Mouse (Mus musculus) macrophage (primary cell): Measurements from ENCODE around the gene Vamp4. TPM values are rescaled to one million over a fixed set of nuclear protein-coding genes. Genes with fewer than 3 reads are reported as not detected.

Source experiments
- H3K27ac ChIP-seq: fragments of 350-480 bp; formaldehyde crosslinking; 2 replicates; pipeline ENCODE4 v1.9.0; 2021
- H3K36me3 ChIP-seq: fragments of 350-480 bp; formaldehyde crosslinking; 2 replicates; pipeline ENCODE4 v1.9.0; 2021; ENCODE audit errors: inconsistent target
- H3K4me3 ChIP-seq: fragments of 350-480 bp; formaldehyde crosslinking; 2 replicates; pipeline ENCODE4 v1.9.0; 2021; ENCODE audit errors: inconsistent target
- H3K79me2 ChIP-seq: fragments of 350-480 bp; formaldehyde crosslinking; 2 replicates; pipeline ENCODE4 v1.9.0; 2021; ENCODE audit errors: inconsistent target
- WGBS: methylation state at CpG from one replicate; pipeline ENCODE4 v1.1.7; 2026; ENCODE audit warnings: inconsistent platforms; ENCODE audit not compliant: missing documents; 5-methylcytosine and 5-hydroxymethylcytosine counted together
- polyA plus RNA-seq: library from polyadenylated mRNA; stranded (reverse); fragments of 250-400 nt; gene quantifications from 3 replicates; pipeline ENCODE4 v1.2.4, GENCODE M21; 2018; ENCODE audit warnings: inconsistent platforms

Vamp4 gene
- polyA plus RNA-seq, 1 experiment from 2014 or later, result 109 TPM

DNA sequence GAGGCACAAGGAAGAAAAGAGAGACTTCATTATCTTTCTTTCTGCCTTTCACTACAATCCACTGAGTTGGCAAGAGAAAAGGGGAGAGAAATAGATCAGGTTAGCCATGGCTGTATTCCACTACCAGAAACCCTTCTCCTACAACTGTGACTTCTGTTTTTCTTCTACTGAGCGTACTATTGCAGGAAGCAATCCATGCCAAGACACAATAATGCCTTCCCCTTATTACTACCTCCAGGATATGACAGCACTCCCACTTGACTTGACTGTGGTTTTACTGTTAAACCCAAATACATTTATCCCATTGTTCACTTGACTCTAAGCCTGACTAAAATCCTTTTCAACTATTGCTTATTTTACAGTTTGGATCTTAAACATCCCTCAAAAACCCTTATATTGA, 7.1 kb upstream of the Vamp4 start:
- Histone ChIP-seq H3K27ac (peak overlapping the region; percentile 53), H3K36me3 (no peaks in the 10 kb centered on the region), H3K4me3 (no peak overlapping the region), H3K79me2 (no peaks in the 10 kb centered on the region)
- 11% methylated on average over 1 of the region's 1 CpGs for WGBS

DNA sequence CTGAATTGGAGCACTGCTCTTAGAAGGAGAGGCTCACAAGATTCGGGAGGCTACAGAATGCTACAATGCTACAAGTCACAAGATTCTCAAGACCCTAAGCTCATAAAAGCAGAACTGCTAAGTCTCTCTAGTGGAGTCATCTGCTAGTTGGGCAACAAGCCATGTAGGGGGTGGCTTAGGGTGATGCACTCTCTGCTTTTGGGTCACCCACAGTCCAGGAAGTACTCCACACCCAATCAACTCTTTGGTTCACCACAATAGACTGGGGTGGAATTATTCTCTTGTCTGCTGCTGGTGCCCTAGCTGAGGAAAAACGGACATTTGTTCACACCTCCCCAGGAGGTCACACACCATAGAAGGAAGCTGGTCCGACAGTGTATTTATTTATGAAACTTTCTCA, 5.3 kb upstream of the Vamp4 start:
- 4% methylated on average over 3 of the region's 3 CpGs for WGBS
- H3K4me3 ChIP-seq, result no peak overlapping the region
- H3K27ac ChIP-seq, result peak overlapping the region; percentile 53

DNA sequence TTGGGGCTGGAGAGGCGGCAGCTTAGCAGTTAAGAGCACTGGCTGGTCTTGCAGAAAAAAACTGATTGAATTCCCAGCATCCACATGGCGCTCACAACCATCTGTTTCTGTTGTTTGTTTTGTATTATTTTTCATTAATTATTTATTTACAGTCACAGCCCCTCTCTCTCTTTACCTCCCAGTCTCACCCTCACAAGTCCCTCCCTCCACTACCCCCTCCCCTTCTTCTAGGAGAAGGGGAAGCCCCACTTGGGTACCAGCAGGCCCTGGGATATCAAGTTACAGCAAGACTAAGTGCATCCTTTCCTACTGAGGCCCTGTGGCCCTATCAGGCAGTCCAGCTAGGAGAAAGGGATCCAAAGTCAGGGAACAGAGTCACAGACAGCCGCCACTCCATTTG, 3.0 kb upstream of the Vamp4 start:
- no peaks in the 10 kb centered on the region for H3K36me3 ChIP-seq
- H3K27ac ChIP-seq, result no peak overlapping the region
- 94% methylated on average over 3 of the region's 3 CpGs for WGBS
- no peak overlapping the region for H3K4me3 ChIP-seq
- H3K79me2 ChIP-seq, result peaks cover 9% of the 10 kb centered on the region

More for the DNA sequence above, 5.3 kb upstream of the Vamp4 start:
- H3K79me2 ChIP-seq, result no peaks in the 10 kb centered on the region
- no peaks in the 10 kb centered on the region for H3K36me3 ChIP-seq

DNA sequence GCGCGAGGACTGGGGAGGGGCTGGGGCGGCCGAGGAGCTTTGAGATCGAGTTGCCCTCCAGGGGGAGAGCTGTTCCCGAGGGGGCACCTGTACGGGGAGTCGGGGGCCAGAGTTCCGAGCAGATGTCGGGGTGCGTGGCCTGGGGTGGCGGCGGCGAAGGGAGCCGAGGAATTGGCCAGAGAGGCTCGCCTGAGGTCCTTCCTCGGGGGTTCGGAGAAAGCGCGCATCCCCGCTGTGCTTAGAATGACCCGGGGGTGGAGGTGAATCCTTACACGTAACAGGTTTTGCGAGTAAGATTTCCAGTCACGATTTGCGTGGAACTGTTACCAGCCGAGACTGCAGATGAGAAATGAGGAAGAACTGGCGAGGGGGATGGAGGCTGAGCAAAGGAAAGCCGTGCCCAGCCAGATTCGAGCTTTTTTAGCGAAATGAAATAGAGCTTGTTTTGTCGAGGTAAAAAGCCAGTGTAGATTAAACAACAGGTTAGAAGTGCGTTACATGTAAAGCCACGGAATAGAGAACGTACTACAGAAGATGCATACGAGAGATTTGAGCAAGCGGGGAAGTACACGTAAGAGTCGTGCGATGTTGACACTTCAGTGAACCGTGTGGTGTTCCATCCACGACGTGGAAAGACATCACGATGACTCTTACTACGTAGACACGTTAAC, 751 bp downstream of the Vamp4 start:
- WGBS, result 2% methylated on average over 45 of the region's 46 CpGs
- Histone ChIP-seq H3K4me3 (peak overlapping the region; percentile 62), H3K36me3 (peaks cover 14% of the 10 kb centered on the region), H3K79me2 (peaks cover 46% of the 10 kb centered on the region), H3K27ac (peak overlapping the region; percentile 73)

DNA sequence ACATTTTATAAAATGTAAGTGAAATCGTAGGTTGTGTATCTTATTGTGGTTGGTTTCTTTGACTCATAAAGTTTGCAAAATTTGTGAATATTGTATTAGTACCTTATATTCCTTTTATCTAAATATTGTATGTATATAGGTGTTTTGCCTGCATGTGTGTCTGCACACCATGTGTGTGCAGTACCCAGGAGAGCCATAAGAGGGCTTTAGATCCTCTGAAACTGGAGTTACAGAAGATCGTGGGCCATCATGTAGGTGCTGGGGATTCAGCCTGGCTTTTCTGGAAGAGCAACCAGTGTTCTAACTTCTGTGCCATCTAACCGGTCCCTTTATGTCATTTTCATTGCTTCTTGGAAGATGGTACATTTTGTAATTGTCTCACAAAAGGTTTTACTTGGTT, 4.8 kb downstream of the Vamp4 start:
- Histone ChIP-seq H3K36me3 (peaks cover 34% of the 10 kb centered on the region), H3K4me3 (no peak overlapping the region), H3K27ac (no peak overlapping the region), H3K79me2 (peaks cover 53% of the 10 kb centered on the region)
- WGBS, result 91% methylated on average over 3 of the region's 3 CpGs

DNA sequence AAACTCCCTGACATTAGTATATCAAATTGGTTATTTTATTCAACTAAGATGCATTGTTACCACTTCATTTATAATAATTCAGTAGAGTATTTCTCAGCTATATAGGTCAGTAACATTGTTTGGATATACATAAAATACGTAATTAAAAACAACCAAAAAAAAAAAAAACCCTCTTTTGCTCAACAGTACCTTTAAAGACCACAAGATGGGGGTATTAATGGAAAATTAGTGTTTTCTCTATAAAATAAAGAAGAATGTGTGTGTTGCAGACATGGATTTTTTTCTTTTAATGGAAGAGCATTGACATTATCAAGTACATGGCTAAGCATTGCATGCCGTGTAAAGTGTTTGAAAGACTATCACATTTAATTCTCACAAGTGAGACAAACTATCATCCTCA, 12.6 kb downstream of the Vamp4 start:
- no peak overlapping the region for H3K27ac ChIP-seq
- H3K4me3 ChIP-seq, result no peak overlapping the region
- 100% methylated on average over 1 of the region's 2 CpGs for WGBS
- H3K36me3 ChIP-seq, result peaks cover 55% of the 10 kb centered on the region
- H3K79me2 ChIP-seq, result no peaks in the 10 kb centered on the region

DNA sequence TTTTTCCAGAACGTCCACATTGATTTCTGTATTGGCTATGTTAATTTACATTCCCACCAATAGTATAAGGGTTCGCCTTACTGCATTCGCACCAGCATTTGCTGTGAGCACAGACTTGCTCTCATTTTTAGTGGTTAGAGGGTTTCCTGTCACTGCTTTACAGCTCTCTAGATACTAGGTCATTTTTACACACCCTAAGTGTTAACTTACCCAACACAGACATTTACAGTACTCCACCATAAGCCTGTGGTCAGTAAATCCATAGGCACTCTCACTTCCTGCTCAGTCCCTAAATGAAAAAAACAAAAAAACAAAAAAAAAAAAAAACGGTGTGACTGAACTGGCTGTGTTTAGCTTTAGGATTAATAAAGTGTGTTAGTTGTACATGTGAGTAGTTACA, 16.0 kb downstream of the Vamp4 start:
- Histone ChIP-seq H3K27ac (no peak overlapping the region), H3K36me3 (peaks cover 60% of the 10 kb centered on the region), H3K79me2 (no peaks in the 10 kb centered on the region), H3K4me3 (no peak overlapping the region)
- WGBS, result 83% methylated on average over 4 of the region's 4 CpGs

DNA sequence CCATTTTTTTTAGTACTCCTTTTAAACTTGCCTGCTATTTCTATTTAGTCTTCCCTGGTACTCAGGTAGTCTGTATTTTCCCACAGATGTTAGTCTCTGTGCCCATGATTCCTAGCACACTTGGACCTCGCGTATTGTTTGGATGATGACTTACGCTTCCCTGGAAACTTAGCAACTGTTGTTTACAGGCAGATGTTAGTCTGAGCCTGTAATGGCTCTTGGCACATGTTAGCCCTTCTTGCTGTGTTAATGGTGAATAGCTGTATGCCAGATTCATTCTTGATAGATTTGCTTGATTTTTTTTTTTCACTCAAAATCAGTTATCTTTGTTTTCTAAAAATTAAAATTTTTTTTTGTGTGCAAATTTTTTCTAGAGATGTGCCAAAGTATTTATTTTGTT, 18.3 kb downstream of the Vamp4 start:
- no peak overlapping the region for H3K4me3 ChIP-seq
- no peaks in the 10 kb centered on the region for H3K79me2 ChIP-seq
- 97% methylated on average over 3 of the region's 3 CpGs for WGBS
- no peak overlapping the region for H3K27ac ChIP-seq
- H3K36me3 ChIP-seq, result peaks cover 51% of the 10 kb centered on the region

DNA sequence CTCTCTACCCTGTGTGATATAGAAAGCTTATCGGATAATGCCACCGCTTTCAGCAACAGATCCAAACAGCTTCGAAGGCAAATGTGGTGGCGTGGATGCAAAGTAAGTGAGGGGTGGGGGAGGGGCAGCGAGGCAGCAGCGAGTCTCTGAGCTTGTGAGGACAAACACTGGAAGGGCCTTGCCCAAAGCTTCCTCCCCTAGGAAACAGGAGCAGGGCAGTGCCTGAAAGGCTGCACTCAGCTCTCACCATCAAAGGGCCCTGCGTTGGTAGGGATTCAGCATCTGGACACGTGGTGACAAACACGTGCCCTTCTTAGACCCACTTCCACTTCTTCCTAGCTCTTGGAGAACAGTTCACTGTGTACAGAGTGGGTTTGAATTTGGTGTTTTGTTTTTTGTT, 19.1 kb downstream of the Vamp4 start:
- H3K79me2 ChIP-seq, result no peaks in the 10 kb centered on the region
- no peak overlapping the region for H3K4me3 ChIP-seq
- H3K36me3 ChIP-seq, result peaks cover 50% of the 10 kb centered on the region
- H3K27ac ChIP-seq, result no peak overlapping the region
- WGBS, result 95% methylated on average over 9 of the region's 9 CpGs

DNA sequence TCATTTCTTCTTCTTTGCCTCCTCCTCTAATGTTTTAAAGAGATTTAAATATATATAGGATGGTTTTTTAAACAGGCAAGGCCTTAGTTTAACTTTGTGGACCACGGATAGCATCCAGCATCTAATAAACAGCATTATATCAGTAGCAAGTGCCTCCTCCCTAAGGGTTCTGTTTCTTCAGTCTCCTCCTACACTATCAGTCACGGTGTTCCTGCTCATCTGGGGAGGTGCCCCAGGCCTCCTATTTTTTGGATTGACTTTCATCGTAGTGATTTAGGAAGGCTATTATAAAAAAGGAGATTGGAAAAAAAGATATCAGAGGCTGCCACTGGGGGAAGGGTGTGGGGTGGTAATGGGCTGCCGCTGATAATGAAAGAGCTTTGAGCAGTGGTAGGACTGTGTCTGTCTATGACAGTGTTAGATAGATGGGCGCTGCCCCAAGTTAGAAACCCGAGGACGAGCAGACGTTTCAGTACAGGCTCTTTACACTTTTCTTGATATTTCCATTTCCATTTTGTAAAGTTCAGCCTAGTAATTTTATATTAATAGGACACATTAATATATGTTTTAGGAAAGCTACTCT, 20.2 kb downstream of the Vamp4 start:
- H3K36me3 ChIP-seq, result peaks cover 50% of the 10 kb centered on the region
- H3K27ac ChIP-seq, result no peak overlapping the region
- WGBS, result 93% methylated on average over 8 of the region's 8 CpGs
- no peaks in the 10 kb centered on the region for H3K79me2 ChIP-seq
- no peak overlapping the region for H3K4me3 ChIP-seq

DNA sequence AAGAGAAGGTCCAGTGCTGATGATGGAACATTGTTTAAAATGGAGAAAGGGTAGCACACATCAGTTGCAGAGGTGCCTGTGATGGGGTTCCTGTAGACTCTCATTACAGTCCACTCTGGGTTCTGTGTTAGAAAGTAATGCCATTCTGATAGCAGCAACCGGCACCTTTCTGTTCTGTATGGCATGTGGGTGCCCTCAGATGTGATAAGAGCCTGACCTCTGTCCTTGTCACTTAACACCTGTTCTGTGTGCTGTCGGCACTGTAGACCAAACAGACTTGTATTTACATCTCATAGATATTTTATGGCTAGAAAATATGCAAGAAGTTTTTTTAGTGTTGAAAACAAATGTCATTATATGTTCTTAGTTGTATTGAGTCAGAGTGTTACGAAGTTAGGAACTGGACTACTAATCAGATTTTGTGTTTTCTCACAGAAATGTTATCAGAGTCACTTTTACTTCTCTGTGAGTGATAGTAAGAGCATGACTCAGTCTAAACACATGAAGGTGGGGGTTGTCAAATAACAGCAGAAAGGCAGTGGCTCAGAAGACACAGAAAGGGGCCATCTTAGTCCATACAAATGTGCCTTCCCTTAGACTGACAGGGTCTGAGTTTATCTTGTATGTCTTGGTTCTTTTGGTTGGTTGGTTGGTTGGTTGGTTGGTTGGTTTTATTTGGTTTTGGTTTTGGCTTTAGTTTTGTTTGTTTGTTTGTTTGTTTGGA, 27.2 kb downstream of the Vamp4 start:
- WGBS, result 96% methylated on average over 3 of the region's 3 CpGs
- H3K27ac ChIP-seq, result no peak overlapping the region
- H3K4me3 ChIP-seq, result no peak overlapping the region
- H3K79me2 ChIP-seq, result no peaks in the 10 kb centered on the region
- peaks cover 73% of the 10 kb centered on the region for H3K36me3 ChIP-seq

DNA sequence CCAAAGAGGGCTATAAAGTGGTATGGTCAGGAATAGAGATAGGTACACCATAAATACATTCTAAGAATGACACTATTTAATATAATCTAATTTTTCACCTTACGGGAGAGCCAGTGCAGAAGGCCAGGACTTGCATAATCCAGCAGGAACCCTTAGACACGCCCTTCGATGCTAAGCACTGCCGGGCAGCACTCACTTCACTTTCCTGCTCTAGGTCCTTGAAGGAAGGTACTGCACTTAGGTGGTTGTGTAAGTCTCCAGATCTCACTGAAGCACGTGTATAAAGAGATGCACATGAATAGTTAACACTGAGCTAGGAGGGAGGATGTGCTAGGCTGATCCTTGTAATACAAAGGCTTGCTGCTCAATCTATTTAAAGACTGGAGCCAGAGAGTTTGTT, 29.3 kb downstream of the Vamp4 start:
- H3K36me3 ChIP-seq, result peaks cover 58% of the 10 kb centered on the region
- no peak overlapping the region for H3K4me3 ChIP-seq
- no peak overlapping the region for H3K27ac ChIP-seq
- 95% methylated on average over 5 of the region's 5 CpGs for WGBS
- no peaks in the 10 kb centered on the region for H3K79me2 ChIP-seq

DNA sequence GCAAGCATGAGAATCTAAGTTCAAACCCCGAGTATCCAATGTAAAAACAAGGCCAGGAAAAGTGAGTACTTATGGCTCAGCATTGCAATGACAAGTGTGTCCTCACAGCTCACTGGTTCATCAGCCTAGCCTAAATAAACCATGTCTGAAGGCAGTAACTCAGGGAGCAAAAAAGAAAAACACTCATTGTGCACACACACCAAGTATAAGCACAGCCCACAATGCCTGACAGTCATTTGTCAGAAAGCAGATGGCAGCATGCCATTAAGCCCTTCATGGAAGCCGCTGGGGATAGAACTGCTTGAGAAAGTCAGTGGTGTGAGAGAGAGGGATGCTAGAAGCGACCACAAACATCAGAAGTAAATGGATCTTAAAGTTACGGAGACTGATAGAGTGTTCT, 31.0 kb downstream of the Vamp4 start:
- peaks cover 50% of the 10 kb centered on the region for H3K36me3 ChIP-seq
- WGBS, result 92% methylated on average over 4 of the region's 4 CpGs

DNA sequence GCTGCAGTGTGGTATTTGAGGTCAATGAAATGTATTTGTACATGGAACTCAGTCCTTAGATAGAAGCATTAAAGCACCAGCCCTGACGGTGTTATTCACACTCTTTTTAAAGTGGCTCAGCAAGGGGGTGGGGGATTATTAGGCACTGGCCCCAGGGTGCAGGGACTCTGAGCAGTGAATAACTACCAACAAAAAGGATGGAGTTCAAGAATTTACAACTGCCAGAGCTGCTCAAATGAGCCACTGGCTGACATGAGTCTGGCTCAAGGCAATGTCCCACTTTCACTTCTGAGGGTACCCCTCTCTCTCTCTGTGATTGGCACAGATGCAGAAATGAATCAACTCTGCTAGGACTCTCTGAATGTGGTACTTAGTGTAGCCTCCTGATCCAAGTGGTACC, 37.8 kb downstream of the Vamp4 start:
- H3K36me3 ChIP-seq, result no peaks in the 10 kb centered on the region
- H3K4me3 ChIP-seq, result no peak overlapping the region
- no peaks in the 10 kb centered on the region for H3K79me2 ChIP-seq
- WGBS, result 50% methylated on average over 1 of the region's 1 CpGs
- no peak overlapping the region for H3K27ac ChIP-seq

More for the DNA sequence above, 31.0 kb downstream of the Vamp4 start:
- no peak overlapping the region for H3K4me3 ChIP-seq
- H3K27ac ChIP-seq, result no peak overlapping the region
- H3K79me2 ChIP-seq, result no peaks in the 10 kb centered on the region

DNA sequence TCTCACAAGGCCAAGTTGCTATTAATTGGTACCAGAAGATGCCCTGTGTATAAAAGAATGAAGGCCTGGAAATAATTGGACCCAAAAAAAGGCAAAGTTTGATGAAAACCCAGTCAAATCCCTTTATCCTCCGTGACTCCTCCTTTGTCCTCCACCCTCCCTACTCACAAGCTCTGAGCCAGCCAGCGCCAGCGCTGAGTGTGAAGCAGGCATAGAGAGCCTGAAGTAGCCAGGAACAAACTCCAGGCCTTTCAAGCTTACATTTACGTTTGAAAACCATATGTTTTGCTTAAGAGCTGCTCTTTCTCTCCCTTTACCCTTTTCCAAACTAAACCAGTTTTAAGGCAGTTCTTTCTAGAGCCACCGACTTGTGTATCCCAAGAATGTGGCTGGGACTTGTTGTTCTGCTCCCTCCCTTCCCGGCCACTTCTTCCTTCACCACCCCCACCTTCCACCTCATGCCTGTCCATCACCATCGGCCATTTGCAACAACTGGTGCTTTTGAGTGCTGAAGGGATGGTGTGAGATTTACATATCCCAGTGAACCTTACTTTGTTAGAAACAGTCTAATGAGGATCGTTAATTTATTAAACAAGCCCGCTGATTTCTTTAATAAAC, 39.4 kb downstream of the Vamp4 start:
- Histone ChIP-seq H3K27ac (no peak overlapping the region), H3K36me3 (no peaks in the 10 kb centered on the region), H3K79me2 (no peaks in the 10 kb centered on the region), H3K4me3 (no peak overlapping the region)
- WGBS, result 71% methylated on average over 9 of the region's 9 CpGs
